Comparison of ENCODE assay signal across 9 mouse cellular contexts in genomic region chr6:64734441-64735320, GRCm38 (mm10). TPM values are rescaled to one million over a fixed set of nuclear protein-coding genes. Genes with fewer than 3 reads are reported as not detected.
A peak's percentile ranks its signal among the peaks of the same experiment; 100 is the strongest.
DNase-seq lines count a peak whose midpoint lies in the region; ATAC-seq and TF ChIP-seq lines count a peak whose summit lies in the region.
"Had no signal": no experiment of that assay in that cellular context is flagged by ENCODE, and none has a peak within 500 bp of the region (broad histone marks: within the 10 kb centered on the region; RNA-seq: fewer than 3 reads in every experiment).

No protein-coding gene starts in this region.

- peak overlapping the region; percentile 43 for H3K4me3 ChIP-seq in left cerebral cortex, adult 2 months
- H3K4me3 ChIP-seq in forebrain, embryonic 13.5 days = peak overlapping the region; percentile 53
- peak overlapping the region; percentile 41 for H3K4me3 ChIP-seq in olfactory bulb, adult 2 months (ENCODE audit: insufficient read depth, low read depth, low read length)

- peak in 1 of 2 experiments; percentile 12 for DNase-seq in left cerebral cortex, adult 2 months (ENCODE audit: extremely low spot score in 1 of 2, low spot score in 2 of 2)
- DNase-seq in left cerebral cortex, adult 11 months (ENCODE audit: low spot score) = no peak
- peak; percentile 46 to 50 for DNase-seq in cerebellum, postnatal 14 days
- peak; percentile 3 for DNase-seq in kidney, postnatal 14 days
- DNase-seq in spleen, postnatal 14 days (ENCODE audit: low spot score in 2 of 2) = no peak
- DNase-seq in spleen, adult 18-20 months = no peak

- H3K27me3 ChIP-seq in forebrain, embryonic 13.5 days = peaks cover 72% of the 10 kb centered on the region

- TF ChIP-seq CTCF in left cerebral cortex, adult 2 months (IDR thresholded peaks at IDR 0.05) = no peak
- TF ChIP-seq CTCF in olfactory bulb, adult 2 months (IDR thresholded peaks at IDR 0.05; ENCODE audit: insufficient read depth, low read depth, low read length) = no peak

- H3K9ac ChIP-seq in forebrain, embryonic 13.5 days = peak overlapping the region; percentile 58

- 1% methylated on average over 48 of the region's 54 CpGs for WGBS in forebrain, embryonic 13.5 days
- WGBS in olfactory bulb, adult 2 months = 4% methylated on average over 54 of the region's 54 CpGs

- H3K36me3 ChIP-seq in forebrain, embryonic 13.5 days (ENCODE audit: poor library complexity, severe bottlenecking) = no peaks in the 10 kb centered on the region

- peaks cover 20% of the 10 kb centered on the region for H3K4me1 ChIP-seq in forebrain, embryonic 13.5 days
- H3K4me1 ChIP-seq in olfactory bulb, adult 2 months (ENCODE audit: control insufficient read depth, insufficient read depth, low read length) = peaks cover 14% of the 10 kb centered on the region

- intact Hi-C loops in left cerebral cortex, adult 2 months (cut with DNase I) = no loop called here

- no peak overlapping the region for H3K27ac ChIP-seq in left cerebral cortex, adult 2 months
- H3K27ac ChIP-seq in forebrain, embryonic 13.5 days = no peak overlapping the region
- no peak overlapping the region for H3K27ac ChIP-seq in olfactory bulb, adult 2 months (ENCODE audit: insufficient read depth, low read depth, low read length)

- peak overlapping the region; percentile 95 for H3K4me2 ChIP-seq in forebrain, embryonic 13.5 days

- no peak for TF ChIP-seq POLR2A in olfactory bulb, adult 2 months (IDR thresholded peaks at IDR 0.05; ENCODE audit: insufficient read depth, low read depth, low read length)

- peak; percentile 81 for ATAC-seq in forebrain, embryonic 13.5 days

- H3K9me3 ChIP-seq in forebrain, embryonic 13.5 days (replicated peaks) = no peaks in the 10 kb centered on the region

RNA-seq across cellular contexts. Expression of gene Atoh1, which starts 5.8 kb away (rescaled TPM):
- total RNA-seq in left cerebral cortex, adult 2 months (2021) = not detected
- not detected in 2 replicates for polyA plus RNA-seq in forebrain, embryonic 13.5 days (2015; fragmentation: Nextera tagmentation; extraction: Ambion mirVana)
- not detected in 2 replicates for polyA plus RNA-seq in olfactory bulb, adult 2 months (2012; ENCODE audit: insufficient read depth, insufficient read length, low replicate concordance, missing spikeins)
- total RNA-seq: left cerebral cortex, postnatal 14 days had no signal

Comparison
In these comparisons a context has a peak if more than half of its experiments do, and no peak if none do; other contexts are left out.
1. DNase-seq: peak in cerebellum, postnatal 14 days (2 of 2) and kidney, postnatal 14 days (single experiment); none in left cerebral cortex, adult 11 months (single experiment), spleen, postnatal 14 days (0 of 2) and spleen, adult 18-20 months (0 of 2).
2. Peak in every context shown above with its lines, with median percentiles within 50 percentile points of each other: H3K4me3 ChIP-seq.